Mouse (Mus musculus) 3T3-L1 (cell line): Measurements from ENCODE around the gene Rbfox2.

Experiments
- DNase-seq: peaks from one replicate; pipeline ENCODE4 v3.0.0-alpha.2; 2015; ENCODE audit warnings: low read depth, low spot score

The Rbfox2 gene

GRCm38 (mm10) chr15:77192154-77192935, 114.5 kb downstream of the Rbfox2 start:
- DNase-seq: peak; percentile 89

GRCm38 (mm10) chr15:77186096-77186495, 120.7 kb downstream of the Rbfox2 start:
- no peak for DNase-seq

- DNase-seq: peak; percentile 32
Observed at GRCm38 (mm10) chr15:77185614-77186013, 121.2 kb downstream of the Rbfox2 start.

- DNase-seq: no peak
Observed at GRCm38 (mm10) chr15:77182800-77183199, 124.0 kb downstream of the Rbfox2 start.

- no peak for DNase-seq
Observed at GRCm38 (mm10) chr15:77174018-77174417, 132.8 kb downstream of the Rbfox2 start.

- no peak for DNase-seq
Observed at GRCm38 (mm10) chr15:77172414-77172813, 134.4 kb downstream of the Rbfox2 start.

GRCm38 (mm10) chr15:77168781-77169180, 138.0 kb downstream of the Rbfox2 start:
- peak; percentile 87 for DNase-seq

- DNase-seq: no peak
Observed at GRCm38 (mm10) chr15:77166225-77166732, 140.5 kb downstream of the Rbfox2 start.

- no peak for DNase-seq
Observed at GRCm38 (mm10) chr15:77163336-77163735, 143.5 kb downstream of the Rbfox2 start.

GRCm38 (mm10) chr15:77162931-77163330, 143.9 kb downstream of the Rbfox2 start:
- no peak for DNase-seq

- peak; percentile 81 for DNase-seq
Observed at GRCm38 (mm10) chr15:77161382-77161781, 145.4 kb downstream of the Rbfox2 start.

- DNase-seq: peak; percentile 13
Observed at GRCm38 (mm10) chr15:77160848-77161247, 146.0 kb downstream of the Rbfox2 start.

GRCm38 (mm10) chr15:77156525-77156924, 150.3 kb downstream of the Rbfox2 start:
- DNase-seq: peak; percentile 56

- peak; percentile 59 for DNase-seq
Observed at GRCm38 (mm10) chr15:77154248-77154785, 152.5 kb downstream of the Rbfox2 start.

- DNase-seq: peak; percentile 97
Observed at GRCm38 (mm10) chr15:77153625-77154024, 153.2 kb downstream of the Rbfox2 start.

- peak; percentile 71 for DNase-seq
Observed at GRCm38 (mm10) chr15:77153088-77153546, 153.7 kb downstream of the Rbfox2 start.

- DNase-seq: peak; percentile 61
Observed at GRCm38 (mm10) chr15:77152336-77153087, 154.3 kb downstream of the Rbfox2 start.

GRCm38 (mm10) chr15:77151816-77152215, 155.0 kb downstream of the Rbfox2 start:
- DNase-seq: peak; percentile 35

- DNase-seq: peak; percentile 84
Observed at GRCm38 (mm10) chr15:77151178-77151577, 155.6 kb downstream of the Rbfox2 start.

GRCm38 (mm10) chr15:77150424-77150841, 156.4 kb downstream of the Rbfox2 start:
- peak; percentile 88 for DNase-seq

- DNase-seq: no peak
Observed at GRCm38 (mm10) chr15:77150000-77150399, 156.8 kb downstream of the Rbfox2 start.

GRCm38 (mm10) chr15:77149551-77149950, 157.3 kb downstream of the Rbfox2 start:
- DNase-seq: peak; percentile 52
